Mouse (Mus musculus) MEL (cell line): ENCODE measurements around the gene Bcas3. TPM values are rescaled to one million over a fixed set of nuclear protein-coding genes. Genes with fewer than 3 reads are reported as not detected.

Experiments used
- DNase-seq: peaks from one replicate; pipeline ENCODE4 v3.0.0; 2011; ENCODE audit warnings: low read depth, low spot score
- H3K27ac ChIP-seq: 2 replicates; pipeline ENCODE4 v1.5.1; 2012; ENCODE audit warnings: low read depth, mild to moderate bottlenecking, control low read depth, low read length, moderate library complexity; ENCODE audit not compliant: control insufficient read depth
- H3K27me3 ChIP-seq, 2 experiments: fragments of 150-350 bp in 1 of 2; sonication (generic) in 1 of 2; 2 replicates each; pipeline ENCODE4 v1.6.1; 2012; ENCODE audit warnings: low read length in 2 of 2, mild to moderate bottlenecking in 2 of 2, improper control_type of control experiment in 1 of 2, moderate library complexity in 1 of 2; ENCODE audit not compliant: insufficient read depth in 2 of 2, control insufficient read depth in 1 of 2
- H3K36me3 ChIP-seq, 2 experiments: 2 replicates each; pipeline ENCODE4 v1.6.1; 2012 to 2014; ENCODE audit warnings: low read length in 2 of 2, improper control_type of control experiment in 1 of 2, inconsistent platforms in 1 of 2, mild to moderate bottlenecking in 1 of 2; ENCODE audit not compliant: insufficient read depth in 2 of 2, control insufficient read depth in 1 of 2
- H3K4me1 ChIP-seq, 2 experiments: fragments of 150-350 bp in 1 of 2; sonication (generic) in 1 of 2; 2 replicates each; pipeline ENCODE4 v1.6.1; 2012; ENCODE audit warnings: low read length in 2 of 2, improper control_type of control experiment in 1 of 2, mild to moderate bottlenecking in 1 of 2; ENCODE audit not compliant: insufficient read depth in 2 of 2, control insufficient read depth in 1 of 2
- H3K4me3 ChIP-seq, 2 experiments: fragments of 150-350 bp in 1 of 2; sonication (generic) in 1 of 2; 2 replicates each; pipeline ENCODE4 v1.5.1; 2012; ENCODE audit warnings: low read depth in 2 of 2, low read length in 2 of 2, mild to moderate bottlenecking in 2 of 2, moderate library complexity in 2 of 2, control low read depth in 1 of 2, improper control_type of control experiment in 1 of 2; ENCODE audit not compliant: control insufficient read depth in 1 of 2, insufficient read depth in 1 of 2
- H3K79me2 ChIP-seq: 2 replicates; pipeline ENCODE4 v1.6.1; 2012; ENCODE audit warnings: mild to moderate bottlenecking, low read length, moderate library complexity; ENCODE audit not compliant: control insufficient read depth, poor library complexity, insufficient read depth
- H3K9ac ChIP-seq: 2 replicates; pipeline ENCODE4 v1.6.1; 2012; ENCODE audit warnings: low read depth, mild to moderate bottlenecking, control low read depth, low read length, moderate library complexity; ENCODE audit not compliant: control insufficient read depth, poor library complexity, severe bottlenecking
- H3K9me3 ChIP-seq: fragments of 150-350 bp; sonication (generic); replicated peaks from 2 replicates; pipeline ENCODE4 v1.6.1; 2012; ENCODE audit warnings: mild to moderate bottlenecking, low read length, improper control_type of control experiment, moderate library complexity; ENCODE audit not compliant: insufficient read depth
- BHLHE40 ChIP-seq: IDR thresholded peaks from 2 replicates; pipeline ENCODE4 v1.6.1; 2012; ENCODE audit warnings: low read depth, mild to moderate bottlenecking, inconsistent platforms, low read length, improper control_type of control experiment, borderline replicate concordance
- CHD1 ChIP-seq: IDR thresholded peaks from 2 replicates; pipeline ENCODE4 v1.6.1; 2012; ENCODE audit warnings: low read depth, mild to moderate bottlenecking, inconsistent platforms, low read length, improper control_type of control experiment
- CTCF ChIP-seq, 3 experiments: IDR thresholded peaks in 2 of 3; conservative IDR thresholded peaks in 1 of 3; 2 replicates each; pipeline ENCODE4 v1.5.1; 2011 to 2012; ENCODE audit warnings: low read length in 3 of 3, low read depth in 2 of 3, mild to moderate bottlenecking in 2 of 3, improper control_type of control experiment in 1 of 3, inconsistent platforms in 1 of 3, mixed read lengths in 1 of 3, moderate library complexity in 1 of 3; ENCODE audit not compliant: control insufficient read depth in 1 of 3, insufficient read depth in 1 of 3, poor library complexity in 1 of 3, severe bottlenecking in 1 of 3
- ETS1 ChIP-seq: IDR thresholded peaks from 2 replicates; pipeline ENCODE4 v1.6.1; 2012; ENCODE audit warnings: low read depth, mild to moderate bottlenecking, inconsistent platforms, low read length, improper control_type of control experiment, moderate library complexity
- GABPA ChIP-seq: IDR thresholded peaks from 2 replicates; pipeline ENCODE4 v1.6.1; 2012; ENCODE audit warnings: low read depth, mild to moderate bottlenecking, inconsistent platforms, low read length, improper control_type of control experiment, moderate library complexity
- HCFC1 ChIP-seq: IDR thresholded peaks from 2 replicates; pipeline ENCODE4 v1.6.1; 2012; ENCODE audit warnings: low read depth, mild to moderate bottlenecking, inconsistent platforms, low read length, improper control_type of control experiment, moderate library complexity
- MAFK ChIP-seq: IDR thresholded peaks from 2 replicates; pipeline ENCODE4 v1.6.1; 2011; ENCODE audit warnings: low read depth, mild to moderate bottlenecking, low read length, improper control_type of control experiment, borderline replicate concordance
- MAX ChIP-seq: IDR thresholded peaks from 2 replicates; pipeline ENCODE4 v1.6.1; 2011; ENCODE audit warnings: low read length, improper control_type of control experiment
- MAZ ChIP-seq: IDR thresholded peaks from 2 replicates; pipeline ENCODE4 v1.6.1; 2012; ENCODE audit warnings: low read depth, mild to moderate bottlenecking, inconsistent platforms, low read length, improper control_type of control experiment
- MYC ChIP-seq: IDR thresholded peaks from 2 replicates; pipeline ENCODE4 v1.6.1; 2011; ENCODE audit warnings: low read depth, mild to moderate bottlenecking, low read length, improper control_type of control experiment, moderate library complexity
- NRF1 ChIP-seq: IDR thresholded peaks from 2 replicates; pipeline ENCODE4 v1.6.1; 2014; ENCODE audit warnings: low read depth, mild to moderate bottlenecking, inconsistent platforms, low read length, improper control_type of control experiment, moderate library complexity; ENCODE audit not compliant: poor library complexity, insufficient read depth, severe bottlenecking
- POLR2AphosphoS2 ChIP-seq: IDR thresholded peaks from 2 replicates; pipeline ENCODE4 v1.6.1; 2011; ENCODE audit warnings: low read length, improper control_type of control experiment
- RAD21 ChIP-seq: IDR thresholded peaks from 2 replicates; pipeline ENCODE4 v1.6.1; 2011; ENCODE audit warnings: mild to moderate bottlenecking, low read depth, low read length, improper control_type of control experiment
- SIN3A ChIP-seq: IDR thresholded peaks from 2 replicates; pipeline ENCODE4 v1.6.1; 2012; ENCODE audit warnings: low read length, improper control_type of control experiment, inconsistent platforms
- SMC3 ChIP-seq: IDR thresholded peaks from 2 replicates; pipeline ENCODE4 v1.6.1; 2011; ENCODE audit warnings: low read depth, low read length, improper control_type of control experiment
- TAL1 ChIP-seq: IDR thresholded peaks from 2 replicates; pipeline ENCODE4 v1.6.1; 2012; ENCODE audit warnings: mild to moderate bottlenecking, inconsistent platforms, low read length, moderate library complexity, mixed read lengths
- TBP ChIP-seq: IDR thresholded peaks from 2 replicates; pipeline ENCODE4 v1.8.0; 2011; ENCODE audit warnings: low read depth, low read length, improper control_type of control experiment
- ZC3H11A ChIP-seq: IDR thresholded peaks from 2 replicates; pipeline ENCODE4 v1.6.1; 2012; ENCODE audit warnings: low read depth, mild to moderate bottlenecking, inconsistent platforms, low read length, improper control_type of control experiment
- ZKSCAN1 ChIP-seq: IDR thresholded peaks from 2 replicates; pipeline ENCODE4 v1.6.1; 2012; ENCODE audit warnings: low read depth, mild to moderate bottlenecking, inconsistent platforms, low read length, improper control_type of control experiment, moderate library complexity
- ZNF384 ChIP-seq: IDR thresholded peaks from 2 replicates; pipeline ENCODE4 v1.6.1; 2012; ENCODE audit warnings: low read depth, mild to moderate bottlenecking, inconsistent platforms, low read length, improper control_type of control experiment
- polyA plus RNA-seq, 2 experiments: library from polyadenylated mRNA; stranded (reverse) in 1 of 2; unstranded in 1 of 2; fragments of >175 nt in 1 of 2; fragments of >200 nt in 1 of 2; gene quantifications; 2 replicates each; pipeline versions ENCODE4 v1.2.1 to v1.2.4; 2012; ENCODE audit warnings: low replicate concordance in 2 of 2, low read depth in 1 of 2; ENCODE audit not compliant: insufficient read length in 2 of 2, insufficient read depth in 1 of 2, missing spikeins in 1 of 2
- total RNA-seq: library from RNA; depleted of rRNA; stranded (reverse); fragments of 300-350 nt; gene quantifications from 2 replicates; pipeline ENCODE4 v1.2.3, GENCODE M21; 2012

Bcas3 gene
- total and polyA plus RNA-seq, 3 experiments, result 8.6 to 14.7 TPM; not detected in 1

DNA sequence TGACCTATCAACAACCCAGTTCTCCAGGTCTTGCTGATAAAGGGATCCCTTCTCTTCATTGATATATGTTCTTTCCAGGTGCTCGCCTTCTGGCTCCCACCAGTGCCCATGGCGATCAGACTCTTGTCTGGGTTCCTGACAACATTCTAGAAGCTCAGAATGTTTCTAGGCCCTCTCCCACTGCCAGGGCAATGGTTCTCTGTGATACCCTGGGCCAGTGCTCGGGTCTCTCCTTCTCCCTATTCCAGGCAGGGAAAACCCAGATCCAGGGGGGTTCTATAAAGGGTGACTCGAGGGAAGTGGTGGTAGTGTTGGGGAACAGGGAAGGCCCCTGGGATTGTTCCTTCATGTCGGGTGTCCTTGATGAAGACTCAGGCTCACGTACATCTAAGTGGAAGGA lies 497.3 kb downstream of the Bcas3 start, which contains the start of gene Gm11444:
Gm11444 (minus strand) TSS at position 101 of the 400 bp plus-strand sequence.
- no peak for TF ChIP-seq POLR2AphosphoS2
- TF ChIP-seq CHD1, result no peak
- no peak for TF ChIP-seq ZNF384
- TF ChIP-seq GABPA, result no peak
- no peak for TF ChIP-seq SIN3A
- TF ChIP-seq MYC, result no peak
- no peak for TF ChIP-seq TBP
- TF ChIP-seq ZKSCAN1, result no peak
- no peak for TF ChIP-seq MAZ
- no peak for TF ChIP-seq NRF1
- no peak for TF ChIP-seq ETS1
- TF ChIP-seq MAFK, result no peak
- no peak for TF ChIP-seq BHLHE40
- TF ChIP-seq, all 39 proteins: peak for 0
- H3K9me3 ChIP-seq, result no peaks in the 10 kb centered on the region
- H3K4me3 ChIP-seq, result no peak within 1 kb of the TSS; a peak in 1 of 4 replicates
- no peak for DNase-seq
- no peak within 1 kb of the TSS for H3K9ac ChIP-seq
- H3K36me3 ChIP-seq, result no peaks in the 10 kb centered on the region
- no peaks in the 10 kb centered on the region for H3K27me3 ChIP-seq
- H3K4me1 ChIP-seq, result peaks cover 4 to 9% of the 10 kb centered on the region in 2 experiments; a peak in 2 of 4 replicates
- no peaks in the 10 kb centered on the region for H3K79me2 ChIP-seq
- no peak within 1 kb of the TSS for H3K27ac ChIP-seq

DNA sequence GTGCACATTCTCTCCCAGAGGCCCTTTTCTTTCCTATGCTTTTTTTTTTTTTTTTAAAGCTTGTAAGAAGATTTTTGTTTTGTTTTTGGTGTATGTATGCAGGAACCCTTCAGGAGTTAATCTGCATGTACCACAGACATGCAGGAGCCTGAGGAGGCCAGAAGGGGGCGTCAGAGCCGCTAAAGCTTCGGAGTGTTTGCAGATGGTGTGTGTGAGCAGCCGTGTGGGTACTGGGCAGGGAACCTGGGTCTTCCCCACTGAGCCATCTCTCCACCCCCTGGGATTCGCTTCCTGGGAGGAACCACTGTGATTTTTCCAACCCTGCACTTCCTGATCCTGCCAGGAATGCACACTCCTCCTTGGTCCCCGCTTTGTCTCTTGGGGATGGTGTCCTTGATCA lies 497.8 kb downstream of the Bcas3 start:
- Histone ChIP-seq H3K4me3 (no peak overlapping the region), H3K4me1 (peaks cover 4 to 9% of the 10 kb centered on the region in 2 experiments; a peak in 2 of 4 replicates), H3K36me3 (no peaks in the 10 kb centered on the region), H3K27ac (no peak overlapping the region), H3K9ac (no peak overlapping the region), H3K27me3 (no peaks in the 10 kb centered on the region), H3K9me3 (no peaks in the 10 kb centered on the region), H3K79me2 (no peaks in the 10 kb centered on the region)
- DNase-seq, result peak; percentile 68
- TF ChIP-seq TAL1 (no peak), MAX (no peak), SMC3 (peak; percentile 83), SIN3A (no peak), HCFC1 (no peak), CTCF (IDR thresholded peaks at IDR 0.05 in 2 of 3, conservative IDR thresholded peaks at IDR 0.05 in 1 of 3; ENCODE audit: control insufficient read depth in 1 of 3, insufficient read depth in 1 of 3, low read depth in 2 of 3, low read length in 3 of 3, poor library complexity in 1 of 3, severe bottlenecking in 1 of 3) (peak; percentile 66 to 78 (median 75)), MYC (no peak), BHLHE40 (no peak), RAD21 (peak; percentile 57), ZC3H11A (peak; percentile 70)
